In genomic region chr3:107758176-107758575, GRCm38 (mm10) we compare ENCODE assay signal across 8 mouse cellular contexts. TPM values are rescaled to one million over a fixed set of nuclear protein-coding genes. Genes with fewer than 3 reads are reported as not detected.
DNase-seq lines count a peak whose midpoint lies in the region; ATAC-seq and TF ChIP-seq lines count a peak whose summit lies in the region.

No protein-coding gene starts in this region.

- peak overlapping the region; percentile 1 for H3K4me3 ChIP-seq in cerebellum, adult 2 months (replicated peaks; ENCODE audit: insufficient read depth, low read depth, low read length)
- H3K4me3 ChIP-seq in lung, embryonic 14.5 days (ENCODE audit: low read depth, low read length), result peak overlapping the region; percentile 72; the same call in 1 of the 2 replicates
- peak overlapping the region; percentile 66 for H3K4me3 ChIP-seq in intestine, embryonic 16.5 days (ENCODE audit: low read length)
- peak overlapping the region; percentile 26; the same call in 1 of the 2 replicates for H3K4me3 ChIP-seq in small intestine, adult 2 months (ENCODE audit: low read depth, low read length)

- H3K9me3 ChIP-seq in lung, embryonic 14.5 days (ENCODE audit: low read depth, low read length), result no peaks in the 10 kb centered on the region
- no peaks in the 10 kb centered on the region for H3K9me3 ChIP-seq in intestine, embryonic 16.5 days (ENCODE audit: control insufficient read depth, low read length)

- no peak for ATAC-seq in cerebellum, adult (ENCODE audit: insufficient number of reproducible peaks, low FRiP score, low TSS enrichment)
- ATAC-seq in lung, embryonic 14.5 days (ENCODE audit: insufficient read depth), result no peak
- no peak for ATAC-seq in intestine, embryonic 16.5 days
- no peak for ATAC-seq in inflammation-experienced regulatory T-cells, adult 6 months

- no peak for DNase-seq in cerebellum, adult 2 months
- no peak for DNase-seq in lung, embryonic 14.5 days
- DNase-seq in lung, postnatal 25 days (ENCODE audit: low spot score), result no peak
- DNase-seq in left cerebral cortex, adult 11 months (ENCODE audit: low spot score), result no peak

- 58% methylated on average over 2 of the region's 2 CpGs for WGBS in cerebellum, adult 2 months
- 41% methylated on average over 2 of the region's 2 CpGs for WGBS in lung, embryonic 14.5 days
- WGBS in intestine, embryonic 16.5 days, result 51% methylated on average over 2 of the region's 2 CpGs
- 59% methylated on average over 2 of the region's 2 CpGs for WGBS in small intestine, adult 2 months

- peak overlapping the region; percentile 1; the same call in 1 of the 2 replicates for H3K27ac ChIP-seq in cerebellum, adult 2 months (ENCODE audit: insufficient read depth, low read length)
- no peak overlapping the region for H3K27ac ChIP-seq in lung, embryonic 14.5 days (ENCODE audit: low read depth)
- no peak overlapping the region for H3K27ac ChIP-seq in intestine, embryonic 16.5 days (ENCODE audit: low read length)
- no peak overlapping the region; the same call in 1 of the 2 replicates for H3K27ac ChIP-seq in small intestine, adult 2 months (ENCODE audit: insufficient read depth, low read depth, low read length)

- H3K4me1 ChIP-seq in cerebellum, adult 2 months (ENCODE audit: control insufficient read depth, insufficient read depth, low read length), result peaks cover 28% of the 10 kb centered on the region
- peaks cover 15% of the 10 kb centered on the region for H3K4me1 ChIP-seq in lung, embryonic 14.5 days (ENCODE audit: insufficient read depth)
- peaks cover 14% of the 10 kb centered on the region for H3K4me1 ChIP-seq in intestine, embryonic 16.5 days (ENCODE audit: control insufficient read depth, insufficient read depth, low read length)
- H3K4me1 ChIP-seq in small intestine, adult 2 months (ENCODE audit: control insufficient read depth, insufficient read depth, insufficient read length, low read length), result peaks cover 8% of the 10 kb centered on the region; the same call in 1 of the 2 replicates

- no peak for TF ChIP-seq CTCF in cerebellum, adult 2 months (IDR thresholded peaks at IDR 0.05; ENCODE audit: borderline replicate concordance, insufficient read depth, low read depth, low read length)
- no peak for TF ChIP-seq CTCF in lung, embryonic 14.5 days (IDR thresholded peaks at IDR 0.05; ENCODE audit: low read depth)
- no peak for TF ChIP-seq CTCF in small intestine, adult 2 months (IDR thresholded peaks at IDR 0.05; ENCODE audit: extremely low read depth, insufficient read length, insufficient replicate concordance, low read depth, low read length)

- peak overlapping the region; percentile 68 for H3K4me2 ChIP-seq in lung, embryonic 14.5 days
- peak overlapping the region; percentile 72 for H3K4me2 ChIP-seq in intestine, embryonic 16.5 days (ENCODE audit: low read depth, low read length)

- H3K27me3 ChIP-seq in cerebellum, adult 2 months (ENCODE audit: control insufficient read depth, insufficient read depth, low read length), result no peaks in the 10 kb centered on the region
- no peaks in the 10 kb centered on the region for H3K27me3 ChIP-seq in lung, embryonic 14.5 days (ENCODE audit: insufficient read depth, low read length)
- H3K27me3 ChIP-seq in intestine, embryonic 16.5 days (replicated peaks; ENCODE audit: control insufficient read depth, insufficient read depth, low read length), result peaks cover 12% of the 10 kb centered on the region
- H3K27me3 ChIP-seq in small intestine, adult 2 months (ENCODE audit: control insufficient read depth, insufficient read depth, low read length), result no peaks in the 10 kb centered on the region

- peaks cover 14% of the 10 kb centered on the region for H3K36me3 ChIP-seq in lung, embryonic 14.5 days (ENCODE audit: insufficient read depth)
- 0 out of 2 replicates have a peak, but pooled peaks cover 6% of the 10 kb centered on the region for H3K36me3 ChIP-seq in intestine, embryonic 16.5 days (ENCODE audit: control insufficient read depth, insufficient read depth, low read length)
- peaks cover 3% of the 10 kb centered on the region; the same call in 1 of the 2 replicates for H3K36me3 ChIP-seq in small intestine, adult 2 months (ENCODE audit: control insufficient read depth, insufficient read depth, low read length)

- H3K9ac ChIP-seq in lung, embryonic 14.5 days, result no peak overlapping the region
- peak overlapping the region; percentile 86; the same call in 1 of the 2 replicates for H3K9ac ChIP-seq in intestine, embryonic 16.5 days (ENCODE audit: low read depth, low read length)

- TF ChIP-seq POLR2A in cerebellum, adult 2 months (IDR thresholded peaks at IDR 0.05; ENCODE audit: borderline replicate concordance, insufficient read depth, low read length), result no peak
- TF ChIP-seq POLR2A in small intestine, adult 2 months (IDR thresholded peaks at IDR 0.05; ENCODE audit: low read depth, low read length), result no peak

RNA-seq across cellular contexts. Expression of gene Csf1, which starts 2.1 kb away (rescaled TPM):
- polyA plus RNA-seq in cerebellum, adult 2 months (2012; rRNA removed), result 18.3 and 20.9 TPM in 2 replicates
- 9.3 and 12.9 TPM in 2 replicates for polyA plus RNA-seq in lung, embryonic 14.5 days (2014; fragmentation: Nextera tagmentation; extraction: Ambion mirVana)
- 11.8 and 13.9 TPM in 2 replicates for polyA plus RNA-seq in intestine, embryonic 16.5 days (2015; fragmentation: Nextera tagmentation; extraction: Ambion mirVana)
- polyA plus RNA-seq in small intestine, adult 2 months (2012; rRNA removed), result 7.7 and 9.7 TPM in 2 replicates
- 10 to 100 TPM; 15.5 to 53.7 (median 20.5) TPM for polyA plus RNA-seq in inflammation-experienced regulatory T-cells, adult 6 months (2017; shearing (Covaris generic))

Comparison
In these comparisons a context has a peak if more than half of its experiments do, and no peak if none do; other contexts are left out.
1. H3K4me3 ChIP-seq: peak in every context shown above with its lines; median percentile 72 in lung, embryonic 14.5 days; 66 in intestine, embryonic 16.5 days; 26 in small intestine, adult 2 months; 1 in cerebellum, adult 2 months.